Comparison of ENCODE assay signal across 8 mouse cellular contexts in genomic region chr16:49289200-49290079, GRCm38 (mm10).
DNase-seq lines count a peak whose midpoint lies in the region; ATAC-seq and TF ChIP-seq lines count a peak whose summit lies in the region.

No protein-coding gene starts in this region.

- DNase-seq in kidney, postnatal 0 days (ENCODE audit: low spot score) = peak; percentile 36
- DNase-seq in kidney, adult 18-20 months = no peak
- DNase-seq in cerebellum, adult 11-12 months = peak; percentile 51
- peak; percentile 14 for DNase-seq in gastrocnemius, postnatal 10 days
- peak; percentile 24 to 33 for DNase-seq in layer of hippocampus, postnatal 10 days (ENCODE audit: low spot score in 2 of 2)
- DNase-seq in right cerebral cortex, postnatal 10 days (ENCODE audit: low spot score in 2 of 2) = peak; percentile 55 to 59
- no peak for DNase-seq in T-cell, adult 2 months (ENCODE audit: low spot score)
- DNase-seq in spleen, adult 18-20 months = no peak

- no peak for ATAC-seq in kidney, postnatal 0 days (replicated peaks; ENCODE audit: low FRiP score, low read depth)

- H3K9me3 ChIP-seq in kidney, postnatal 0 days (replicated peaks; ENCODE audit: low read length) = no peaks in the 10 kb centered on the region

- H3K9ac ChIP-seq in kidney, postnatal 0 days (ENCODE audit: low read depth, low read length) = no peak overlapping the region

- H3K4me2 ChIP-seq in kidney, postnatal 0 days (ENCODE audit: low read length) = no peak overlapping the region

- H3K4me3 ChIP-seq in kidney, postnatal 0 days (replicated peaks; ENCODE audit: low read depth, low read length) = no peak overlapping the region

- no peak for TF ChIP-seq CTCF in kidney, postnatal 0 days (IDR thresholded peaks at IDR 0.05; ENCODE audit: low read depth)

- WGBS in kidney, postnatal 0 days = 69% methylated on average over 10 of the region's 10 CpGs

- no peaks in the 10 kb centered on the region for H3K4me1 ChIP-seq in kidney, postnatal 0 days (replicated peaks; ENCODE audit: insufficient read depth, low read length)

- H3K36me3 ChIP-seq in kidney, postnatal 0 days (ENCODE audit: insufficient read depth, low read length) = no peaks in the 10 kb centered on the region

- no peak overlapping the region for H3K27ac ChIP-seq in kidney, postnatal 0 days

- no peaks in the 10 kb centered on the region for H3K27me3 ChIP-seq in kidney, postnatal 0 days (ENCODE audit: insufficient read depth, low read length)

Comparison
In these comparisons a context has a peak if more than half of its experiments do, and no peak if none do; other contexts are left out.
1. DNase-seq: peak in kidney, postnatal 0 days (single experiment), cerebellum, adult 11-12 months (single experiment), gastrocnemius, postnatal 10 days (single experiment), layer of hippocampus, postnatal 10 days (2 of 2) and right cerebral cortex, postnatal 10 days (2 of 2); none in kidney, adult 18-20 months (single experiment), T-cell, adult 2 months (single experiment) and spleen, adult 18-20 months (0 of 2).